ENCODE assay signal across 8 mouse cellular contexts in genomic region chr12:80945996-80946355, GRCm38 (mm10). TPM values are rescaled to one million over a fixed set of nuclear protein-coding genes. Genes with fewer than 3 reads are reported as not detected.
A peak's percentile ranks its signal among the peaks of the same experiment; 100 is the strongest.
DNase-seq lines count a peak whose midpoint lies in the region; ATAC-seq and TF ChIP-seq lines count a peak whose summit lies in the region.

No protein-coding gene starts in this region.

- H3K36me3 ChIP-seq in C2C12 (ENCODE audit: control insufficient read depth, insufficient read depth): peaks cover 45% of the 10 kb centered on the region
- peaks cover 65% of the 10 kb centered on the region for H3K36me3 ChIP-seq in erythroblast, embryonic 14.5 days (ENCODE audit: control insufficient read depth)
- H3K36me3 ChIP-seq in heart, embryonic 12.5 days: peaks cover 35% of the 10 kb centered on the region
- peaks cover 28% of the 10 kb centered on the region for H3K36me3 ChIP-seq in kidney, postnatal 0 days (ENCODE audit: insufficient read depth, low read length)
- peaks cover 42% of the 10 kb centered on the region for H3K36me3 ChIP-seq in liver, embryonic 12.5 days
- H3K36me3 ChIP-seq in stomach, embryonic 15.5 days: peaks cover 24% of the 10 kb centered on the region

- H3K27me3 ChIP-seq in C2C12 (ENCODE audit: control insufficient read depth, insufficient read depth, insufficient read length): no peaks in the 10 kb centered on the region
- no peaks in the 10 kb centered on the region for H3K27me3 ChIP-seq in erythroblast, embryonic 14.5 days (ENCODE audit: control insufficient read depth)
- H3K27me3 ChIP-seq in heart, embryonic 12.5 days (replicated peaks): no peaks in the 10 kb centered on the region
- no peaks in the 10 kb centered on the region for H3K27me3 ChIP-seq in kidney, postnatal 0 days (ENCODE audit: insufficient read depth, low read length)
- no peaks in the 10 kb centered on the region for H3K27me3 ChIP-seq in liver, embryonic 12.5 days (replicated peaks)
- no peaks in the 10 kb centered on the region for H3K27me3 ChIP-seq in stomach, embryonic 15.5 days (replicated peaks)

- H3K4me1 ChIP-seq in erythroblast, embryonic 14.5 days (ENCODE audit: control insufficient read depth): peaks cover 65% of the 10 kb centered on the region
- peaks cover 15% of the 10 kb centered on the region for H3K4me1 ChIP-seq in heart, embryonic 12.5 days (replicated peaks)
- H3K4me1 ChIP-seq in kidney, postnatal 0 days (replicated peaks; ENCODE audit: insufficient read depth, low read length): peaks cover 4% of the 10 kb centered on the region; the same call in 1 of the 2 replicates
- peaks cover 62% of the 10 kb centered on the region for H3K4me1 ChIP-seq in liver, embryonic 12.5 days
- H3K4me1 ChIP-seq in stomach, embryonic 15.5 days: peaks cover 16% of the 10 kb centered on the region

- H3K4me3 ChIP-seq in C2C12 (ENCODE audit: insufficient read depth, poor library complexity, severe bottlenecking): peak overlapping the region; percentile 98
- peak overlapping the region; percentile 79 for H3K4me3 ChIP-seq in erythroblast, embryonic 14.5 days (replicated peaks)
- peak overlapping the region; percentile 95 for H3K4me3 ChIP-seq in heart, embryonic 12.5 days
- peak overlapping the region; percentile 100 for H3K4me3 ChIP-seq in kidney, postnatal 0 days (replicated peaks; ENCODE audit: low read depth, low read length)
- peak overlapping the region; percentile 93 for H3K4me3 ChIP-seq in liver, embryonic 12.5 days
- H3K4me3 ChIP-seq in stomach, embryonic 15.5 days (replicated peaks): peak overlapping the region; percentile 88

- H3K4me2 ChIP-seq in heart, embryonic 12.5 days: peak overlapping the region; percentile 85
- peak overlapping the region; percentile 71 for H3K4me2 ChIP-seq in kidney, postnatal 0 days (ENCODE audit: low read length)
- H3K4me2 ChIP-seq in liver, embryonic 12.5 days: peak overlapping the region; percentile 86
- H3K4me2 ChIP-seq in stomach, embryonic 15.5 days: peak overlapping the region; percentile 66

- peaks cover 11% of the 10 kb centered on the region for H3K9me3 ChIP-seq in erythroblast, embryonic 14.5 days (ENCODE audit: control insufficient read depth, low read length)
- H3K9me3 ChIP-seq in heart, embryonic 12.5 days (replicated peaks): no peaks in the 10 kb centered on the region
- H3K9me3 ChIP-seq in kidney, postnatal 0 days (replicated peaks; ENCODE audit: low read length): no peaks in the 10 kb centered on the region
- no peaks in the 10 kb centered on the region for H3K9me3 ChIP-seq in liver, embryonic 12.5 days (replicated peaks)
- H3K9me3 ChIP-seq in stomach, embryonic 15.5 days: no peaks in the 10 kb centered on the region

- peak overlapping the region; percentile 82 for H3ac ChIP-seq in C2C12 (ENCODE audit: control insufficient read depth, insufficient read length, low read depth)

- ATAC-seq in heart, embryonic 12.5 days (ENCODE audit: insufficient number of reproducible peaks, low FRiP score): peak; percentile 97
- ATAC-seq in kidney, postnatal 0 days (replicated peaks; ENCODE audit: low FRiP score, low read depth): peak; percentile 97
- peak; percentile 92 for ATAC-seq in liver, embryonic 12.5 days
- ATAC-seq in stomach, embryonic 15.5 days (ENCODE audit: insufficient read depth, low FRiP score, low read depth): peak; percentile 96

- peak; percentile 57; the same call in 1 of the 2 replicates for TF ChIP-seq POLR2A in brain, embryonic 14.5 days (IDR thresholded peaks at IDR 0.05; ENCODE audit: borderline replicate concordance, extremely low read depth, insufficient read depth, insufficient read length, poor library complexity, severe bottlenecking)

- peaks cover 47% of the 10 kb centered on the region for H3K79me3 ChIP-seq in C2C12 (ENCODE audit: low read depth)

- WGBS in heart, embryonic 12.5 days: under 1% methylated on average over 47 of the region's 47 CpGs
- WGBS in kidney, postnatal 0 days: under 1% methylated on average over 46 of the region's 47 CpGs
- WGBS in liver, embryonic 12.5 days (ENCODE audit: insufficient replicate concordance): 5% methylated on average over 47 of the region's 47 CpGs
- WGBS in stomach, embryonic 15.5 days: under 1% methylated on average over 47 of the region's 47 CpGs

- H3K79me2 ChIP-seq in C2C12 (ENCODE audit: control insufficient read depth, insufficient read depth): peaks cover 56% of the 10 kb centered on the region

- no peak for TF ChIP-seq CTCF in C2C12 (IDR thresholded peaks at IDR 0.05; ENCODE audit: control insufficient read depth, insufficient read depth, insufficient read length)
- no peak for TF ChIP-seq CTCF in brain, embryonic 14.5 days (IDR thresholded peaks at IDR 0.05; ENCODE audit: borderline replicate concordance, extremely low read depth, insufficient read depth, insufficient read length)
- TF ChIP-seq CTCF in kidney, postnatal 0 days (IDR thresholded peaks at IDR 0.05; ENCODE audit: low read depth): no peak; the same call in 1 of the 2 replicates

- peak overlapping the region; percentile 99 for H3K9ac ChIP-seq in heart, embryonic 12.5 days
- peak overlapping the region; percentile 99 for H3K9ac ChIP-seq in kidney, postnatal 0 days (ENCODE audit: low read depth, low read length)
- H3K9ac ChIP-seq in liver, embryonic 12.5 days: peak overlapping the region; percentile 99
- H3K9ac ChIP-seq in stomach, embryonic 15.5 days: peak overlapping the region; percentile 96

- H3K27ac ChIP-seq in heart, embryonic 12.5 days (ENCODE audit: poor library complexity, severe bottlenecking): peak overlapping the region; percentile 98
- peak overlapping the region; percentile 97 for H3K27ac ChIP-seq in kidney, postnatal 0 days
- H3K27ac ChIP-seq in liver, embryonic 12.5 days: peak overlapping the region; percentile 97
- H3K27ac ChIP-seq in stomach, embryonic 15.5 days: peak overlapping the region; percentile 98

- peak; percentile 99 for DNase-seq in brain, embryonic 14.5 days (ENCODE audit: low read depth)
- peak; percentile 96 for DNase-seq in kidney, postnatal 0 days (ENCODE audit: low spot score)
- DNase-seq in natural killer cell, adult 2 months (ENCODE audit: low spot score in 2 of 2): peak; percentile 95 to 97

TF ChIP-seq in C2C12, 6 proteins besides CTCF, POLR2A, EP300 and RAD21:
- TF ChIP-seq MAX (IDR thresholded peaks at IDR 0.05) (no peak), FOSL1 (IDR thresholded peaks at IDR 0.05; ENCODE audit: insufficient read depth, low read length, poor library complexity, severe bottlenecking) (no peak), MYOD1 (IDR thresholded peaks at IDR 0.05; ENCODE audit: control insufficient read depth, insufficient read length, low read depth) (no peak), MYOG (IDR thresholded peaks at IDR 0.05; ENCODE audit: control insufficient read depth, extremely low read depth, insufficient read length) (no peak)

RNA-seq across cellular contexts. Expression of gene Srsf5, which starts 0.7 kb away (rescaled TPM):
- polyA plus RNA-seq in C2C12 (2012; fragmentation: generic; extraction: Trizol): 113 TPM
- polyA plus RNA-seq in brain, embryonic 14.5 days (2012; rRNA removed): 544 and 552 TPM in 2 replicates
- polyA plus RNA-seq in erythroblast, embryonic 14.5 days (2012): 13.0 and 19.7 TPM in 2 replicates
- 439 and 445 TPM in 2 replicates for polyA plus RNA-seq in heart, embryonic 12.5 days (2016; fragmentation: Nextera tagmentation; extraction: Ambion mirVana)
- 659 and 670 TPM in 2 replicates for polyA plus RNA-seq in kidney, postnatal 0 days (2015; fragmentation: Nextera tagmentation; extraction: Ambion mirVana)
- 357 and 402 TPM in 2 replicates for polyA plus RNA-seq in liver, embryonic 12.5 days (2016; fragmentation: Nextera tagmentation; extraction: Ambion mirVana)
- polyA plus RNA-seq in stomach, embryonic 15.5 days (2015; fragmentation: Nextera tagmentation; extraction: Ambion mirVana): 586 and 630 TPM in 2 replicates

RNA-seq across cellular contexts. Expression of gene Slc10a1, which starts 22.5 kb away (rescaled TPM):
- polyA plus RNA-seq in C2C12 (2012; fragmentation: generic; extraction: Trizol): not detected
- polyA plus RNA-seq in brain, embryonic 14.5 days (2012; rRNA removed): not detected in 2 replicates
- not detected in 2 replicates for polyA plus RNA-seq in erythroblast, embryonic 14.5 days (2012)
- 0.53 and 0.64 TPM in 2 replicates for polyA plus RNA-seq in heart, embryonic 12.5 days (2016; fragmentation: Nextera tagmentation; extraction: Ambion mirVana)
- polyA plus RNA-seq in kidney, postnatal 0 days (2015; fragmentation: Nextera tagmentation; extraction: Ambion mirVana): 1.7 and 4.0 TPM in 2 replicates
- 0.57 and 0.60 TPM in 2 replicates for polyA plus RNA-seq in liver, embryonic 12.5 days (2016; fragmentation: Nextera tagmentation; extraction: Ambion mirVana)
- 0.83 and 1.3 TPM in 2 replicates for polyA plus RNA-seq in stomach, embryonic 15.5 days (2015; fragmentation: Nextera tagmentation; extraction: Ambion mirVana)

Comparison
In these comparisons a context has a peak if more than half of its experiments do, and no peak if none do; other contexts are left out.
1. Peak in every context shown above with its lines: DNase-seq, ATAC-seq, H3K4me3 ChIP-seq and H3K27ac ChIP-seq.